Mouse (Mus musculus) CH12.LX (cell line): ENCODE results near the gene Nol9.

Experiments
- POLR2A ChIP-seq: IDR thresholded peaks from 2 replicates; pipeline ENCODE4 v1.6.1; 2011; ENCODE audit warnings: low read depth, mild to moderate bottlenecking, improper control_type of control experiment, low read length
- TBP ChIP-seq: conservative IDR thresholded peaks from 2 replicates; pipeline ENCODE4 v1.6.1; 2011; ENCODE audit warnings: low read depth, low read length, improper control_type of control experiment
- UBTF ChIP-seq: IDR thresholded peaks from 2 replicates; pipeline ENCODE4 v1.6.1; 2012; ENCODE audit warnings: low read depth, mild to moderate bottlenecking, inconsistent platforms, low read length, improper control_type of control experiment, moderate library complexity
- USF1 ChIP-seq: IDR thresholded peaks from 2 replicates; pipeline ENCODE4 v1.6.1; 2014; ENCODE audit warnings: low read depth, mild to moderate bottlenecking, inconsistent platforms, low read length, improper control_type of control experiment

- TF ChIP-seq POLR2A (no peak), TBP (no peak), USF1 (no peak), UBTF (no peak)
Measured at GRCm38 (mm10) chr4:152038225-152038984, 716 bp upstream of the Nol9 start, which contains the start of gene Tas1r1.
